Mouse (Mus musculus): ENCODE data around the gene 2810408A11Rik. TPM values are rescaled to one million over a fixed set of nuclear protein-coding genes. Genes with fewer than 3 reads are reported as not detected.

The 2810408A11Rik gene
- polyA plus RNA-seq, 1 experiment from 2014 or later = 13.0 TPM

- no peak overlapping the region for H3K4me3 ChIP-seq (replicated peaks; ENCODE audit: low read depth, low read length)
- ATAC-seq (replicated peaks; ENCODE audit: low FRiP score, low read depth) = no peak
- no peak overlapping the region for H3K4me2 ChIP-seq (ENCODE audit: low read length)
- 61% methylated on average over 13 of the region's 13 CpGs for WGBS
- H3K4me1 ChIP-seq (replicated peaks; ENCODE audit: insufficient read depth, low read length) = peaks cover 15% of the 10 kb centered on the region
- H3K36me3 ChIP-seq (ENCODE audit: insufficient read depth, low read length) = 0 out of 2 replicates have a peak, but pooled peaks cover 4% of the 10 kb centered on the region
- no peak for DNase-seq (ENCODE audit: low spot score)
- H3K9me3 ChIP-seq (replicated peaks; ENCODE audit: low read length) = no peaks in the 10 kb centered on the region
- no peak for TF ChIP-seq CTCF (IDR thresholded peaks at IDR 0.05; ENCODE audit: low read depth)
- H3K27me3 ChIP-seq (ENCODE audit: insufficient read depth, low read length) = no peaks in the 10 kb centered on the region
- H3K27ac ChIP-seq = no peak overlapping the region
- no peak overlapping the region for H3K9ac ChIP-seq (ENCODE audit: low read depth, low read length)
Observed at GRCm38 (mm10) chr11:69945216-69945615, 44.4 kb upstream of the 2810408A11Rik start.

GRCm38 (mm10) chr11:69940962-69941361 lies 40.2 kb upstream of the 2810408A11Rik start:
- Histone ChIP-seq H3K9ac (ENCODE audit: low read depth, low read length) (no peak overlapping the region), H3K36me3 (ENCODE audit: insufficient read depth, low read length) (0 out of 2 replicates have a peak, but pooled peaks cover 4% of the 10 kb centered on the region), H3K4me2 (ENCODE audit: low read length) (no peak overlapping the region), H3K27ac (no peak overlapping the region), H3K4me1 (replicated peaks; ENCODE audit: insufficient read depth, low read length) (peaks cover 16% of the 10 kb centered on the region), H3K9me3 (replicated peaks; ENCODE audit: low read length) (no peaks in the 10 kb centered on the region), H3K4me3 (replicated peaks; ENCODE audit: low read depth, low read length) (no peak overlapping the region), H3K27me3 (ENCODE audit: insufficient read depth, low read length) (no peaks in the 10 kb centered on the region; the same call in 1 of the 2 replicates)
- DNase-seq (ENCODE audit: low spot score) (no peak), ATAC-seq (replicated peaks; ENCODE audit: low FRiP score, low read depth) (no peak)
- 75% methylated on average over 4 of the region's 4 CpGs for WGBS
- no peak for TF ChIP-seq CTCF (IDR thresholded peaks at IDR 0.05; ENCODE audit: low read depth)

- WGBS = 91% methylated on average over 17 of the region's 17 CpGs
- Histone ChIP-seq H3K27ac (no peak overlapping the region), H3K4me1 (replicated peaks; ENCODE audit: insufficient read depth, low read length) (peaks cover 24% of the 10 kb centered on the region), H3K4me2 (ENCODE audit: low read length) (no peak overlapping the region), H3K27me3 (ENCODE audit: insufficient read depth, low read length) (no peaks in the 10 kb centered on the region; the same call in 1 of the 2 replicates), H3K36me3 (ENCODE audit: insufficient read depth, low read length) (no peaks in the 10 kb centered on the region), H3K9ac (ENCODE audit: low read depth, low read length) (no peak overlapping the region), H3K4me3 (replicated peaks; ENCODE audit: low read depth, low read length) (no peak overlapping the region), H3K9me3 (replicated peaks; ENCODE audit: low read length) (no peaks in the 10 kb centered on the region)
- no peak for TF ChIP-seq CTCF (IDR thresholded peaks at IDR 0.05; ENCODE audit: low read depth)
- DNase-seq (ENCODE audit: low spot score) (no peak), ATAC-seq (replicated peaks; ENCODE audit: low FRiP score, low read depth) (no peak)
Observed at GRCm38 (mm10) chr11:69939731-69940130, 38.9 kb upstream of the 2810408A11Rik start.

- 56% methylated on average over 5 of the region's 5 CpGs for WGBS
Observed at GRCm38 (mm10) chr11:69939181-69939580, 38.4 kb upstream of the 2810408A11Rik start.

GRCm38 (mm10) chr11:69938401-69938979 lies 37.7 kb upstream of the 2810408A11Rik start:
- Histone ChIP-seq H3K4me3 (replicated peaks; ENCODE audit: low read depth, low read length) (no peak overlapping the region), H3K27ac (0 out of 2 replicates have a peak overlapping the region, but pooled peaks have one; percentile 80), H3K4me2 (ENCODE audit: low read length) (no peak overlapping the region), H3K9me3 (replicated peaks; ENCODE audit: low read length) (no peaks in the 10 kb centered on the region), H3K9ac (ENCODE audit: low read depth, low read length) (no peak overlapping the region), H3K4me1 (replicated peaks; ENCODE audit: insufficient read depth, low read length) (peaks cover 24% of the 10 kb centered on the region), H3K36me3 (ENCODE audit: insufficient read depth, low read length) (no peaks in the 10 kb centered on the region), H3K27me3 (ENCODE audit: insufficient read depth, low read length) (no peaks in the 10 kb centered on the region; the same call in 1 of the 2 replicates)
- no peak for TF ChIP-seq CTCF (IDR thresholded peaks at IDR 0.05; ENCODE audit: low read depth)
- WGBS = 36% methylated on average over 9 of the region's 9 CpGs
- ATAC-seq (replicated peaks; ENCODE audit: low FRiP score, low read depth) (no peak), DNase-seq (ENCODE audit: low spot score) (no peak)

More at GRCm38 (mm10) chr11:69939181-69939580, 38.4 kb upstream of the 2810408A11Rik start:
- Histone ChIP-seq H3K9me3 (replicated peaks; ENCODE audit: low read length) (no peaks in the 10 kb centered on the region), H3K4me3 (replicated peaks; ENCODE audit: low read depth, low read length) (no peak overlapping the region), H3K4me2 (ENCODE audit: low read length) (no peak overlapping the region), H3K36me3 (ENCODE audit: insufficient read depth, low read length) (no peaks in the 10 kb centered on the region), H3K4me1 (replicated peaks; ENCODE audit: insufficient read depth, low read length) (peaks cover 24% of the 10 kb centered on the region), H3K9ac (ENCODE audit: low read depth, low read length) (no peak overlapping the region), H3K27ac (no peak overlapping the region), H3K27me3 (ENCODE audit: insufficient read depth, low read length) (no peaks in the 10 kb centered on the region; the same call in 1 of the 2 replicates)
- no peak for DNase-seq (ENCODE audit: low spot score)
- no peak for TF ChIP-seq CTCF (IDR thresholded peaks at IDR 0.05; ENCODE audit: low read depth)
- ATAC-seq (replicated peaks; ENCODE audit: low FRiP score, low read depth) = no peak

GRCm38 (mm10) chr11:69937834-69938233 lies 37.0 kb upstream of the 2810408A11Rik start:
- no peak for TF ChIP-seq CTCF (IDR thresholded peaks at IDR 0.05; ENCODE audit: low read depth)
- H3K4me2 ChIP-seq (ENCODE audit: low read length) = no peak overlapping the region
- no peaks in the 10 kb centered on the region for H3K36me3 ChIP-seq (ENCODE audit: insufficient read depth, low read length)
- no peaks in the 10 kb centered on the region for H3K9me3 ChIP-seq (replicated peaks; ENCODE audit: low read length)
- 59% methylated on average over 5 of the region's 5 CpGs for WGBS
- H3K27me3 ChIP-seq (ENCODE audit: insufficient read depth, low read length) = no peaks in the 10 kb centered on the region; the same call in 1 of the 2 replicates
- ATAC-seq (replicated peaks; ENCODE audit: low FRiP score, low read depth) (no peak), DNase-seq (ENCODE audit: low spot score) (no peak)
- peaks cover 24% of the 10 kb centered on the region for H3K4me1 ChIP-seq (replicated peaks; ENCODE audit: insufficient read depth, low read length)
- H3K27ac ChIP-seq = peak overlapping the region; percentile 80
- H3K9ac ChIP-seq (ENCODE audit: low read depth, low read length) = no peak overlapping the region
- no peak overlapping the region for H3K4me3 ChIP-seq (replicated peaks; ENCODE audit: low read depth, low read length)
